Mouse (Mus musculus) liver, adult 10 weeks (tissue): ENCODE results near the gene Hif3a. TPM values are rescaled to one million over a fixed set of nuclear protein-coding genes. Genes with fewer than 3 reads are reported as not detected.

Experiments used
- polyA plus RNA-seq: library from polyadenylated mRNA; stranded (reverse); fragments of 350-450 nt; fragmentation: Illumina TruSeq; extraction: RNeasy Lipid Tissue Mini Kit (QIAGEN cat#74804); gene quantifications from one replicate; pipeline ENCODE4 v1.2.3, GENCODE M21; 2014; ENCODE audit warnings: low read depth, low replicate concordance

Gene Hif3a
- polyA plus RNA-seq: 0.08 TPM

DNA sequence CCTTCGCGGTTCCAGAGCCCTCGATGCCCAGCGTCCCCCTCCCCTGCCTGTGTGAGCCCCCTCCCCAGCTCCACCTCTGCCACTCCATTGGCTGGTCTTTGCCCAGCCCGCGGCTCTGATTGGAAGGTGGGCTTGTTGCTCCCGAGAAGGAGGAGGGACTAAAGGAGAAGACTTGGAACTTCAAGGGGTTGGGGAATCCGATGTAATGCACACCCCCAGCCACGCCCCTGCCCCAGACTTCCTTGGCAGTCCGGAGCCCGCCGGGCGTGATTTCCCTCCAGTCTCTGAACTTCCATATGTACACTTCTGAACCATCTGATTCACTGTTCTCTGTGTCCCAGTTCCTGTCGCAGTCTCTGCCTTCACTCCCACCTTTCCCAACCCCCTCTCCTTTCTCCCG is at the start of gene Hif3a:
Hif3a (minus strand) TSS at position 39 of the 400 bp plus-strand sequence.

DNA sequence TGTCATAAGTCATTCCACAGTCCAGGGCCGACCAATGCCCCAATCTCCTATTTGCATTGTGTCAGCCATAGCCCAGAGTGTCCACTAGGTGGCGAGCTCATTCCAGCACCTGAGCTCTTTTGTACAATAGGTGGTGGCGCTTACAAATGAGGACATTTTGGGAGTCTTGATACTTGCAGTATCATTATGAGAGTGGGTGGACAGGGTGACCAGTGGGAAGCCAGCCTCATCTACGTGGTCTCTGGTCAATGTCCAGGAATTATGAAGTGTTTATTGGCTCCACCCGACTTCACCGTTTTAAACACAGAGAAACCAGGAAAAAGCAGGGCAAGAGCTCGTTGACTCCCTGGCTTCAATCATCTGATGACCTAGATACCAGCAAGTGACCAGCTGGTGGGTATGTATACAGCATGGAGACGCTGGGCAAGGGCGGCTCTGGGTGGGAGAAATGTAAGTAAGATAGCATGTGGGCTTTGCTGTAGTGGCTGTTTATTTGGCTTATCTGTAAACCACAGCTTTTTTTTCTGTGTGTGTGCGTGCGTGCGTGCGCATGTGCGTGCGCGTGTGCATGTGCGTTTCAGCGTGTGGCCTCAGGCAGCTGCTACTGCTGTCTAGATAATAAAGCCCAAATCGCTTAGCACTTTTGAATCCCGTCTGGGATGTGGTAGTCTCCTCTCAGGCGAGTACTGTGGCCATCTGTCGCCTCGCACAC is 11.8 kb upstream of the Hif3a start, which contains the start of gene Psg16:
Psg16 (plus strand) TSS at position 137 of the 712 bp plus-strand sequence.

DNA sequence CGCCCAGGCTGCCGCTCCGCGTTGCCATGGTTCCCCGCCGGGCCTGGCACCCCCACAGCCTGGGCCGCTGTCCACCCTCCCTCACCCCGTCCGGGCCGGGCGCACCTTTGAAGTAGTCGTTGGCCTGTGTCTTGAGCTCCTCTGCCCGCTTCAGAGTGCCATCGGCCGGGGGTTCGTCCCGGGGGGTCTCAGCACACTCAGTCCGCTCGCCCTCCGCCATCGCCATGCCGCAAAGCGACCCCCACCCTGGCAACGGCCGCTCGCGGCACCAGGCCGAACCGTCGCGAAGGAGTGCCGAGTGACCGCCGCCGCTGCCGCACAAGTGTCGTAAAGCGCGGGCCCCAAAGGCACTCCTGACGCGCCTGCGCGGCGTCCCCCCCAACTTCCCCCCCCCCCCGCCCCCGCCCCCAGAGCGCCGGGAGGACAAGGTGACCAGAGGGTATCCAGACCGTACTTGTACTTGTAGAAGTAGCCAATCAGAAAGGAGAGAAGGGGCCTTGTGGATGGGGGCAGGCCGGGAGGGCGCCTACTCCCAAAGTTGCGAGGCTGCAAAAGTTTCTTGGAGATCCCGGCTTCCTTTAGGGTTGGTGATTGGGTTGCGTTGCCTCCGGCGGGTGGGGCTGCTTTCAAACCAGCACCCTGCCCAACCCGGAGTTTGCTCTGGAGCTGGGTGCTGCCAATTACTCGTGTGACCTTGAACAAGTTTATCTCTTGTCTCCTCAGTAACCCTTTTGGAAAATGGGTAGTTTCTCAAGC is 34.5 kb downstream of the Hif3a start, which contains the start of gene Ppp5c:
Ppp5c (minus strand) TSS at position 337 of the 756 bp plus-strand sequence.

DNA sequence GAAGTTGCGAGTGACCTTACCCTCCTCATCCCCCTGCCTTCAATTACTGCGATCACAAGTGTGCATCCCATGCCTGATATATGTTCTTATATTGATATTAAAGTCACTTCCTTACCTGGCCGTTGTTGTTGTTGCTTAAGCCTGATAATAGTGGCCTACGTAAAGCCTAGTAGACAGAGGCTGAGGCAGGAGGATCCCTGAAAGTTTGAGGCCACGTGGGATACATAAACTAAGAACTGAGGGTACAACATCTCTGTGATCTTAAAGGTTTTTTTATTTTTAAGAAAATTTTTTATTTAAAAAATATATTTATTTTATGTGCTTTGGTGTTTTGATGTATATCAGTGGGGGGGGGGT is 69.8 kb downstream of the Hif3a start, which contains the start of gene Ccdc8:
Ccdc8 (plus strand) TSS at position 258 of the 357 bp plus-strand sequence.

DNA sequence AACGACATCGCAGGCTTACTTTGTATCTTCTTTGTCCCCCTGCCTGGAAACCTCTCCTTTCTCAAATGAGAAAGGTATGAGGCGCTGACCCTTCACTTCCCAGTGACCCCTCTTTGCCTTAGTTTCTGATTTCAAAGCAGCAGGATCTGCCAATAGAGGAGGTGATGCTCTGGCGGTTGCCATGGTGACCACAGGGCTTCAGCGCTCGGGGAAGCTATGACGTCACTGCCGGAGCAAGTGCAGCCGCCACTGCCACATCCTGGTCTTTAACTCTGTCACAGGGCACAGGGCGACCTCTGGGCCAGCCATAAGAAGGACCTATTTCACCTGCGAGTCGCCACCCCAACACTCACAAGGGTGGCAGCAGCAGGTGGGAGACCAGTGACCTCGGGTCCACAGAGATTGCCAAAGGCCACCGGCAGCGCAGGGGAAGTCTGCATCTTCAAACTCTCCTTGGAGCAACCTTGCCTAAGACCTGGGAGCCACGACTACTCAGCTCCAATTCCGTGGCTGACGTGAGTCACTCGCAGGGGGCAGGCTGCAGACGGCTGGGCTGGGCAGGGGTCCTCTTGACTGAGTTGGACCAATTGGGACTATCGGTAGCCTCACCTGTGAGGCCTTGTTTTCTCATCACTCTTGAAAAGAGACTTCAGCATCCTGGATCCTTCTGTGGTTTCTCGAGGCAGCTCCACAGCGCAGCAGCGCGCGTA is 79.2 kb downstream of the Hif3a start, which contains the start of gene Gm42372:
Gm42372 (plus strand) TSS at position 228 of the 710 bp plus-strand sequence.

Other genes with a start within 250 kb of the Hif3a start
- 7.9 TPM for gene Strn4, start 246.5 kb downstream of the Hif3a start, polyA plus RNA-seq
- gene Fkrp, start 245.7 kb downstream of the Hif3a start, polyA plus RNA-seq: 4.2 TPM
- 0.56 TPM for gene Prkd2, start 219.5 kb downstream of the Hif3a start, polyA plus RNA-seq
- gene Dact3, start 187.1 kb downstream of the Hif3a start, polyA plus RNA-seq: 0.24 TPM
- not detected for gene Gng8, start 170.6 kb downstream of the Hif3a start, polyA plus RNA-seq
- not detected for gene Ptgir, start 155.9 kb downstream of the Hif3a start, polyA plus RNA-seq
- 12.5 TPM for gene Calm3, start 138.3 kb downstream of the Hif3a start, polyA plus RNA-seq
- not detected for gene Pnmal2, start 117.7 kb downstream of the Hif3a start, polyA plus RNA-seq
- gene Pnmal1, start 102.7 kb downstream of the Hif3a start, polyA plus RNA-seq: not detected
- not detected for gene Gm42372, start 79.3 kb downstream of the Hif3a start, polyA plus RNA-seq
- 0.13 TPM for gene Ccdc8, start 69.7 kb downstream of the Hif3a start, polyA plus RNA-seq
- 9.2 TPM for gene Ppp5c, start 34.5 kb downstream of the Hif3a start, polyA plus RNA-seq
- not detected for gene Psg16, start 11.6 kb upstream of the Hif3a start, polyA plus RNA-seq
- gene Ceacam3, start 87.9 kb upstream of the Hif3a start, polyA plus RNA-seq: not detected
- not detected for gene Psg29, start 141.1 kb upstream of the Hif3a start, polyA plus RNA-seq